Mouse (Mus musculus) layer of hippocampus, postnatal 14 days (tissue): ENCODE data around the gene Zfp775. TPM values are rescaled to one million over a fixed set of nuclear protein-coding genes. Genes with fewer than 3 reads are reported as not detected.

Experiments
- DNase-seq, 2 experiments: peaks; one replicate each; pipeline ENCODE4 v3.0.0; 2021 to 2022; ENCODE audit warnings: low spot score in 2 of 2, mixed read lengths in 1 of 2
- total RNA-seq, 2 experiments: library from RNA; stranded (reverse); gene quantifications; 2 replicates each; pipeline ENCODE4 v1.2.3; 2021

Gene Zfp775
- total RNA-seq, 2 experiments from 2014 or later, result 6.4 to 6.5 TPM

GRCm38 (mm10) chr6:48626984-48627383 lies 25.1 kb downstream of the Zfp775 start:
- DNase-seq, result peak; percentile 50 to 65

GRCm38 (mm10) chr6:48627511-48627924 lies 25.7 kb downstream of the Zfp775 start:
- DNase-seq, result no peak

GRCm38 (mm10) chr6:48628377-48628776 lies 26.5 kb downstream of the Zfp775 start:
- no peak for DNase-seq

- DNase-seq, result peak; percentile 47 to 59
Observed at GRCm38 (mm10) chr6:48628808-48629660, 27.2 kb downstream of the Zfp775 start.

- DNase-seq, result no peak
Observed at GRCm38 (mm10) chr6:48629661-48630034, 27.8 kb downstream of the Zfp775 start.

- DNase-seq, result no peak
Observed at GRCm38 (mm10) chr6:48630831-48631230, 29.0 kb downstream of the Zfp775 start.

GRCm38 (mm10) chr6:48635105-48635504 lies 33.2 kb downstream of the Zfp775 start:
- DNase-seq, result no peak

- no peak for DNase-seq
Observed at GRCm38 (mm10) chr6:48636515-48636914, 34.7 kb downstream of the Zfp775 start.

GRCm38 (mm10) chr6:48637811-48638500 lies 36.1 kb downstream of the Zfp775 start:
- DNase-seq, result no peak

GRCm38 (mm10) chr6:48638553-48638952 lies 36.7 kb downstream of the Zfp775 start:
- DNase-seq, result no peak

GRCm38 (mm10) chr6:48641391-48641790 lies 39.5 kb downstream of the Zfp775 start:
- no peak for DNase-seq

- peak in 1 of 2 experiments; percentile 61 for DNase-seq
Observed at GRCm38 (mm10) chr6:48642764-48643292, 41.0 kb downstream of the Zfp775 start.

GRCm38 (mm10) chr6:48645660-48646308 lies 43.9 kb downstream of the Zfp775 start:
- peak; percentile 58 to 70 for DNase-seq

- DNase-seq, result no peak
Observed at GRCm38 (mm10) chr6:48646309-48646690, 44.4 kb downstream of the Zfp775 start.

GRCm38 (mm10) chr6:48646995-48647394 lies 45.1 kb downstream of the Zfp775 start, which contains the start of gene Gimap8:
Gene Gimap8 (plus strand): TSS chr6:48647234.
- peak in 1 of 2 experiments; percentile 36 for DNase-seq

GRCm38 (mm10) chr6:48647611-48648010 lies 45.7 kb downstream of the Zfp775 start:
- no peak for DNase-seq

GRCm38 (mm10) chr6:48648779-48649178 lies 46.9 kb downstream of the Zfp775 start:
- DNase-seq, result no peak

- no peak for DNase-seq
Observed at GRCm38 (mm10) chr6:48650041-48650440, 48.2 kb downstream of the Zfp775 start.

- no peak for DNase-seq
Observed at GRCm38 (mm10) chr6:48658721-48659120, 56.9 kb downstream of the Zfp775 start.

- DNase-seq, result no peak
Observed at GRCm38 (mm10) chr6:48664750-48665149, 62.9 kb downstream of the Zfp775 start.

- no peak for DNase-seq
Observed at GRCm38 (mm10) chr6:48665471-48665870, 63.6 kb downstream of the Zfp775 start.
